Mouse (Mus musculus) liver, adult 2 months (tissue): Measurements from ENCODE around the gene S100a4.

Experiments used
- CTCF ChIP-seq: fragments of 200-500 bp; IDR thresholded peaks from 2 replicates; pipeline ENCODE4 v1.5.1; 2011; ENCODE audit warnings: low read depth, low read length, control low read depth
- POLR2A ChIP-seq: fragments of 200-500 bp; IDR thresholded peaks from 2 replicates; pipeline ENCODE4 v1.6.1; 2011; ENCODE audit warnings: low read length, control low read depth; ENCODE audit not compliant: insufficient read depth; ENCODE audit errors: extremely low read depth

GRCm38 (mm10) chr3:90615911-90616310 is 12.3 kb downstream of the S100a4 start:
- TF ChIP-seq CTCF, result no peak
- no peak for TF ChIP-seq POLR2A
